Mouse (Mus musculus) C2C12 (cell line): ENCODE measurements around the gene Slc27a4.

Source experiments
- CTCF ChIP-seq: IDR thresholded peaks from one replicate; pipeline ENCODE4 v1.5.1; 2011; ENCODE audit not compliant: control insufficient read depth, insufficient read depth, insufficient read length
- MYOG ChIP-seq: IDR thresholded peaks from one replicate; pipeline ENCODE4 v1.6.1; 2011; ENCODE audit not compliant: control insufficient read depth, insufficient read length; ENCODE audit errors: extremely low read depth

DNA sequence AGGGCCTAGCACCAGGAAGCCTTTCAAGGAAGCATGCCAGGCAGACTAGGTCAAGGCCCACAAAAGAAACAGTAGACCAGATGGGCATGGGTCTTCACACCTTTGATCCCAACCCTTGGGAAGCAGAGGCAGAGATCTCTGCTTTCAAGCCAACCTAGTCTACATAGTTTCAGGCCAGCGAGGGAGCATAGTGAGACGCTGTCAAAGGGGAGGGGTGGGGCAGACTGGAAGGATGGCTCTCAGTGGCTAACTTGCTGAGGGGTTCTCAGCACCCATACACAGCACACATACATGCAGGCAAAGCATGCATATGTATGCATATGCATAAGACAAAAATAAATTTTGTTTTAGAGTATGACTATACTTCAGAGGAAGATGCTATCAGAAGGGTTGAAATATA, 16.9 kb downstream of the Slc27a4 start:
- no peak for TF ChIP-seq CTCF
- TF ChIP-seq MYOG = no peak
